Mouse (Mus musculus) ES-Bruce4 (cell line): ENCODE results near the gene Xpo6.
A peak's percentile ranks its signal among the peaks of the same experiment; 100 is the strongest.

Experiments
- CTCF ChIP-seq: IDR thresholded peaks from one replicate; pipeline ENCODE4 v1.8.1; 2011; ENCODE audit warnings: low read depth, low read length
- POLR2A ChIP-seq: IDR thresholded peaks from one replicate; pipeline ENCODE4 v1.8.1; 2011; ENCODE audit warnings: low read length; ENCODE audit not compliant: insufficient read depth

GRCm38 (mm10) chr7:126175999-126176398, 24.3 kb downstream of the Xpo6 start:
- no peak for TF ChIP-seq POLR2A
- TF ChIP-seq CTCF, result peak; percentile 31
